Mouse (Mus musculus) hindbrain, postnatal 0 days (tissue): ENCODE data around the gene Rhou. TPM values are rescaled to one million over a fixed set of nuclear protein-coding genes. Genes with fewer than 3 reads are reported as not detected.

ENCODE experiments used
- ATAC-seq: fragments of 200-750 bp; cut with Nextera tagmentation; 2 replicates; pipeline ENCODE4 v1.8.0; 2017; ENCODE audit warnings: mild to moderate bottlenecking, moderate TSS enrichment, moderate library complexity
- DNase-seq: peaks from one replicate; pipeline ENCODE4 v3.0.0-alpha.2; 2015; ENCODE audit warnings: low spot score
- H3K27ac ChIP-seq: fragments of 300-500 bp; sonication (generic); 2 replicates; pipeline ENCODE4 v1.5.1; 2014; ENCODE audit warnings: mild to moderate bottlenecking
- H3K27me3 ChIP-seq: fragments of 300-500 bp; sonication (generic); 2 replicates; pipeline ENCODE4 v1.6.1; 2014; ENCODE audit warnings: low read length, mixed read lengths; ENCODE audit not compliant: insufficient read depth
- H3K36me3 ChIP-seq: fragments of 300-500 bp; sonication (generic); 2 replicates; pipeline ENCODE4 v1.6.1; 2014; ENCODE audit warnings: low read length, mixed read lengths; ENCODE audit not compliant: insufficient read depth
- H3K4me1 ChIP-seq: fragments of 300-500 bp; sonication (generic); 2 replicates; pipeline ENCODE4 v1.6.1; 2014; ENCODE audit warnings: antibody characterized with exemption, low read length, mixed read lengths; ENCODE audit not compliant: insufficient read depth
- H3K4me2 ChIP-seq: fragments of 300-500 bp; sonication (generic); 2 replicates; pipeline ENCODE4 v1.6.1; 2014; ENCODE audit warnings: low read depth, mild to moderate bottlenecking, low read length, moderate library complexity, mixed read lengths
- H3K4me3 ChIP-seq: fragments of 300-500 bp; sonication (generic); 2 replicates; pipeline ENCODE4 v1.5.1; 2014; ENCODE audit warnings: low read length
- H3K9ac ChIP-seq: fragments of 300-500 bp; sonication (generic); replicated peaks from 2 replicates; pipeline ENCODE4 v1.6.1; 2014; ENCODE audit warnings: mild to moderate bottlenecking, low read length, moderate library complexity, mixed read lengths
- H3K9me3 ChIP-seq: fragments of 300-500 bp; sonication (generic); 2 replicates; pipeline ENCODE4 v1.6.1; 2016; ENCODE audit warnings: low read length, mixed read lengths
- CTCF ChIP-seq: IDR thresholded peaks from 2 replicates; pipeline ENCODE4 v1.5.1; 2016; ENCODE audit warnings: antibody characterized with exemption, control low read depth, low read depth
- WGBS: fragments of 180-500 bp; shearing (Covaris S2); extraction: QIAGEN DNeasy Blood & Tissue Kit; methylation state at CpG from one replicate; pipeline ENCODE4 v1.1.7; 2014; 5-methylcytosine and 5-hydroxymethylcytosine counted together
- polyA plus RNA-seq: library from polyadenylated mRNA; unstranded; fragments of >200 nt; fragmentation: Nextera tagmentation; extraction: Ambion mirVana; gene quantifications from 2 replicates; pipeline ENCODE4 v1.2.1, GENCODE M21; 2015
- total RNA-seq: library from RNA; depleted of rRNA; stranded (reverse); fragments of >200 nt; gene quantifications from 2 replicates; pipeline ENCODE4 v1.2.3, GENCODE M21; 2014; rRNA removed

Rhou gene
- total and polyA plus RNA-seq, 2 experiments from 2014 or later = 7.9 to 25.2 TPM

DNA sequence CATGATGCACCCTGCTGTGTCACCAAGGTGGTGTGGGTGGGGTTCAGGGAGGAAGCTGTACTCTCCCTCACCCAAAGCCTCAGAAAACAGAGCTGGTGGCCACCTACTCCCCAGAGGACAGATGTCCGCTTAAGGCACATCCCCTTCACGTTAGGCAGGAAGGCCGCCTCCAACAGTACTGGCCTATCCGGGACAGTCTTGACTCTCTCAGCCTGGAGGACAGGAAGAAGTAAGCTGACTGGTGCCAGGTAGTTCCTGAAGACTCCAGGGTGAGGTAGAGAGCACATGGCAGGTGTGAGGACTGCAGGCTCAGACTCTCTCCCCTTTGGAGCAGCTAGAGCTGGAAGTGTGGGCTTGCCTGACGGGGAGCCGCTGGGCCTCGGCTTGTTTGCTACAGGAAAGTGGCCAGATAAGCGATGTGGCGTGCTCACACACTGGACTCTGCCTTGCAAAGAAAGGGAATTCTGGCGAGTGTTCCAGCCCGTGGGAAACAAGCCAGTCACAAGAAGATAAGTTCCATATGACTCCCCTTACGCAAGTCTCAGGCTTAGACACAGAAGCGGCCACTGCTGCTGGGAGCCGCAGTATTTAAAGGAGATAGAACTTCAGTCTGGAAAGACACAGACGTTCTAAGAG lies 48.3 kb downstream of the Rhou start:
- DNase-seq (no peak), ATAC-seq (no peak)
- Histone ChIP-seq H3K27ac (no peak overlapping the region), H3K36me3 (no peaks in the 10 kb centered on the region), H3K27me3 (no peaks in the 10 kb centered on the region), H3K4me1 (peaks cover 4% of the 10 kb centered on the region; the same call in 1 of the 2 replicates), H3K9ac (no peak overlapping the region), H3K4me3 (no peak overlapping the region), H3K9me3 (no peaks in the 10 kb centered on the region), H3K4me2 (no peak overlapping the region)
- 66% methylated on average over 15 of the region's 15 CpGs for WGBS
- TF ChIP-seq CTCF = no peak

DNA sequence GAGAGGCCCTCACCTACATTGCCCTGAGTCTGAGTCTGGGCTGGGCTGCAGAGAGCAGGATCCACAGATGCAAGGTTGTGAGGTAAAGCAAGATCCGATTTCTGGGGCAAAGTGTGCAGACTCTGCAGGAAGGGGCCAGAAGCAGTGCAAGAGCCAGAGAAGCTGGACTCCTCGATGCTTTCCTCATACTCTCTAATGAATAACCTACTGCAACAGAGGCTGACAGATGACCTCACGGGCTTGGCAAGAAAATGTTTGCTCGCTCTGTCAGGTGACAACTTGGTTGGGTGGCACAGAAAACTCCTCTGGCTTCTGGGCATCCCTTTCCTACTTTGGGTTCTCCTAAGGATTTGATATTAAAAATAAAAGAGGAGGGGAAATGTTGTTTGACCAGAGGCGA lies 51.6 kb downstream of the Rhou start:
- Histone ChIP-seq H3K4me1 (peaks cover 4% of the 10 kb centered on the region; the same call in 1 of the 2 replicates), H3K27ac (no peak overlapping the region), H3K27me3 (no peaks in the 10 kb centered on the region), H3K36me3 (no peaks in the 10 kb centered on the region), H3K4me3 (no peak overlapping the region), H3K9ac (no peak overlapping the region), H3K4me2 (no peak overlapping the region), H3K9me3 (no peaks in the 10 kb centered on the region)
- 70% methylated on average over 5 of the region's 5 CpGs for WGBS
- ATAC-seq (no peak), DNase-seq (no peak)
- TF ChIP-seq CTCF = no peak

DNA sequence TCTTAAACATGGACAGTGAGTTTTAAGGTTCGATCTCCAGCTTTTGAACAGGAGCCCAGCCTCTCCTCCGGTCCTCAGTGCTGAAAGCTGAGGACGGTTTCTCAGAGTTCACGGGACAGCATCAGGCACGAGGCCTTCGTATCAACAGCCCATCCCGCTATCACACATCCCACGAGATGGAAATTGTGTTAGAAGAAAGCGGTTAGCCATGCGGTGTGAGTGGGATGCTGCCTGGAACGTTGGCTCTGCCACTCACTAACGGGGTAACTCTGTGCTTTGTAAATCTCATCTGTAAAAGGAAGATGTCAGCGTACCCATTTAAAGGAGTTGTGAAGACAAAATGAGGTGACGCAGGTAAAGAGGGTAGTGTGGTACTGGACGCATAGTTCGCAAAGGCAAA lies 53.4 kb downstream of the Rhou start:
- no peaks in the 10 kb centered on the region for H3K27me3 ChIP-seq
- TF ChIP-seq CTCF = no peak
- H3K36me3 ChIP-seq = no peaks in the 10 kb centered on the region
- DNase-seq (no peak), ATAC-seq (no peak)
- no peak overlapping the region for H3K9ac ChIP-seq
- 89% methylated on average over 16 of the region's 16 CpGs for WGBS
- H3K4me3 ChIP-seq = no peak overlapping the region
- H3K27ac ChIP-seq = no peak overlapping the region
- no peaks in the 10 kb centered on the region for H3K9me3 ChIP-seq
- H3K4me1 ChIP-seq = peaks cover 3% of the 10 kb centered on the region; the same call in 1 of the 2 replicates
- H3K4me2 ChIP-seq = no peak overlapping the region

DNA sequence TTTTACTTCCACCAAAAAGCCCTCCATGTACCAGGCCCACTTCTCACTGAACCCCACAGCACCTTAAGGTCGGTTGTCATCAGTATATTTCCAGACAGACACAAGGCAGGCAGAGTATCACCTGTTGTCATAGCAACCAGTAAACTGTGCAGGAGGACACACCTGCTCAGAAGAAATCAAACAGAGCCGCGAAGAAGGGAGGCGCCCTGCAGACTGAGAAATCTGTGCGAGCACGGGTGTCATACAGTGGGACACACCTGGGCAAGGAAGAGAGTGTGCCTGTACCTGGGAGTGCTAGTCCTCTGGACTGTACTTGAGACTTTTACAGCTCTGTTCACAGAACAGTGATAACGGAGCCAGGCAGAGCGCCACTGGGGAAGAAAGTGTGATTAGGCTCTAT lies 55.0 kb downstream of the Rhou start:
- Histone ChIP-seq H3K9me3 (no peaks in the 10 kb centered on the region), H3K4me3 (no peak overlapping the region), H3K27ac (no peak overlapping the region), H3K4me2 (no peak overlapping the region), H3K27me3 (no peaks in the 10 kb centered on the region), H3K36me3 (no peaks in the 10 kb centered on the region), H3K9ac (no peak overlapping the region), H3K4me1 (no peaks in the 10 kb centered on the region)
- no peak for ATAC-seq
- no peak for TF ChIP-seq CTCF
- 74% methylated on average over 8 of the region's 8 CpGs for WGBS
- no peak for DNase-seq

DNA sequence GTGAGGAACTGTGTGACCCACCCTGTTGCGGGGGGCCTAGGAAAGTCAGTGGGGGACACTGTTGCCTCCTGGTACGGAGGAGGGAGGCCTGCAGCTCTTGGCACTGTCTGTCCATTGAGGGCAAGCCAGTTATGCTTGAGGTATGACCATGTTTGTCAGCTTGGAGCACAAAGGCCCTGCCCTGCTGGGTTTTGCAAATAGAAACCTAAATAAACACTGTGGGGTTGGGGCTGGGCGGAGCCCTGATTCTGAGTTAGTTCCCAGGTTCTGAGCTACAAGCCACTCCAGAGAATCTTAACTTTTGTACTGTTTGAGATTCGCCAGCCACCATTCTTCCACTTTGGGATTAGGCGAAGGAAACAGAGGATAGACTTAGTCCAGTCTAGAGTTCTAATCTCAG lies 56.6 kb downstream of the Rhou start:
- no peak overlapping the region for H3K4me2 ChIP-seq
- ATAC-seq = no peak

More for the DNA sequence above, 56.6 kb downstream of the Rhou start:
- Histone ChIP-seq H3K36me3 (no peaks in the 10 kb centered on the region), H3K9me3 (no peaks in the 10 kb centered on the region), H3K4me3 (no peak overlapping the region), H3K4me1 (no peaks in the 10 kb centered on the region), H3K27ac (no peak overlapping the region), H3K9ac (no peak overlapping the region), H3K27me3 (no peaks in the 10 kb centered on the region)
- no peak for TF ChIP-seq CTCF
- DNase-seq = no peak
- 89% methylated on average over 5 of the region's 5 CpGs for WGBS

Other genes starting within 250 kb of the Rhou start
- not detected in 2 replicates for gene Mc1r, start 246.8 kb upstream of the Rhou start, total RNA-seq
- 0.05 and 0.08 TPM in 2 replicates for gene Mc1r, start 246.8 kb upstream of the Rhou start, polyA plus RNA-seq
- 3,792 and 3,923 TPM in 2 replicates for gene Tubb3, start 242.5 kb upstream of the Rhou start, total RNA-seq
- 1,431 and 1,610 TPM in 2 replicates for gene Tubb3, start 242.5 kb upstream of the Rhou start, polyA plus RNA-seq
- 46.3 and 62.7 TPM in 2 replicates for gene Def8, start 230.4 kb upstream of the Rhou start, total RNA-seq
- 37.9 and 38.8 TPM in 2 replicates for gene Def8, start 230.4 kb upstream of the Rhou start, polyA plus RNA-seq
- gene Afg3l1, start 176.0 kb upstream of the Rhou start, total RNA-seq = 16.6 and 26.7 TPM in 2 replicates
- gene Afg3l1, start 176.0 kb upstream of the Rhou start, polyA plus RNA-seq = 45.6 and 49.6 TPM in 2 replicates
- gene Dbndd1, start 138.5 kb upstream of the Rhou start, total RNA-seq = 76.0 and 95.7 TPM in 2 replicates
- 51.1 and 54.2 TPM in 2 replicates for gene Dbndd1, start 138.5 kb upstream of the Rhou start, polyA plus RNA-seq
- gene Gas8, start 135.1 kb upstream of the Rhou start, total RNA-seq = 16.3 TPM in 2 replicates
- gene Gas8, start 135.1 kb upstream of the Rhou start, polyA plus RNA-seq = 36.4 and 36.8 TPM in 2 replicates
- 46.3 and 58.3 TPM in 2 replicates for gene Rab4a, start 152.1 kb downstream of the Rhou start, total RNA-seq
- gene Rab4a, start 152.1 kb downstream of the Rhou start, polyA plus RNA-seq = 94.7 and 96.8 TPM in 2 replicates
- gene Ccsap, start 206.3 kb downstream of the Rhou start, total RNA-seq = 13.4 and 14.8 TPM in 2 replicates
- 5.0 and 6.4 TPM in 2 replicates for gene Ccsap, start 206.3 kb downstream of the Rhou start, polyA plus RNA-seq
- gene Acta1, start 240.8 kb downstream of the Rhou start, total RNA-seq = 21.2 and 139 TPM in 2 replicates
- 13.9 and 15.1 TPM in 2 replicates for gene Acta1, start 240.8 kb downstream of the Rhou start, polyA plus RNA-seq